Mouse (Mus musculus) E14TG2a.4 (cell line): ENCODE data around the gene Fry.

Experiments
- CTCF ChIP-seq: conservative IDR thresholded peaks from 2 replicates; pipeline ENCODE4 v1.5.1; 2014; ENCODE audit warnings: low read length
- POU5F1 ChIP-seq: IDR thresholded peaks from 2 replicates; pipeline ENCODE4 v1.6.1; 2014; ENCODE audit warnings: low read length, borderline replicate concordance

DNA sequence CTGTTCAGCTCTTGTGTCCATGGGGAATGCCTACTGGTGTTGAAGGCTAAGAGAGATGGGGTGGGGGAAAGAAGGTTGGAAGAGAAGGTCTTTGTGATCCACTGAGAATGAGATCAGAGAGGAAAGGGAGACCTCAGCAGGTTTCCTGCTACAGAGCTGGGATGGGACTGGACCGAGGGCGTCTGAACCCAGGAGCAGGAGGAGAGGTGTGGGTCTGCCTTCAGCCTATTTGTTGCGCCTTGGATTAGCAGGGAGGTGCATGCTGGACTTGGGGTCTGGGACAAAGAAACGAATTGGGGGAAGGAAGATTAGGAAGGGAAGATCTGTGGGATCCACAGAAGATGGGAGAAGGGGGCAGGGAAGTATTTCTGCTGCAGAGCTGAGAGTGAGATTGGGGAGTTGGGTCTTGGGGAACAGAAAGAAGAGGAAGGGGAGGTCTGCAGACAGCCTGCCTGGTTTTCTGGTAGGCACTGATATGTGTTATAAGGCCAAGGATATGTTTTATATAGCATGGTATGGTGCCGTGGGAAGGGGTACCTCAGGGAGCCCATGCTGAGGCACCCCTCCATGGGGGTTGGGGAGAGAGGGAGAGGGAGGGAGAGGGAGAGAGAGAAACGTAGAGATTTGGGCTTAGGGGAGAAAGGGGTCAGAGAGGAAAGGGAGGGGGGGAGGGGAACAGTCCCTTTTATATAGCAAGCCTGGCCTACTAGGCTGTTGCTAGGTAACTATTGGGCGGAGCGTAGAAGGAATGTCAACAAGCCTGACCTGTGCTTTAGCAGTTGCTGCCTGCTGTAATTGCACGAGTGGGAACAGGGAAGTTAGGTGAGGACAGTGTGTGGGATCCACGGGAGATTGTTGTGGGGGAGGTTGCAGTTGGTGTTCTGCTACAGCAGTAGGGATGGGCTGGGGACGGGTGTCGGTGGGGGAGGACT lies 38.3 kb upstream of the Fry start:
- TF ChIP-seq CTCF = no peak
- no peak for TF ChIP-seq POU5F1
